Mouse (Mus musculus) ES-Bruce4 (cell line): ENCODE data around the gene Gm42791.

Source experiments
- CTCF ChIP-seq: IDR thresholded peaks from one replicate; pipeline ENCODE4 v1.8.1; 2011; ENCODE audit warnings: low read depth, low read length
- POLR2A ChIP-seq: IDR thresholded peaks from one replicate; pipeline ENCODE4 v1.8.1; 2011; ENCODE audit warnings: low read length; ENCODE audit not compliant: insufficient read depth

DNA sequence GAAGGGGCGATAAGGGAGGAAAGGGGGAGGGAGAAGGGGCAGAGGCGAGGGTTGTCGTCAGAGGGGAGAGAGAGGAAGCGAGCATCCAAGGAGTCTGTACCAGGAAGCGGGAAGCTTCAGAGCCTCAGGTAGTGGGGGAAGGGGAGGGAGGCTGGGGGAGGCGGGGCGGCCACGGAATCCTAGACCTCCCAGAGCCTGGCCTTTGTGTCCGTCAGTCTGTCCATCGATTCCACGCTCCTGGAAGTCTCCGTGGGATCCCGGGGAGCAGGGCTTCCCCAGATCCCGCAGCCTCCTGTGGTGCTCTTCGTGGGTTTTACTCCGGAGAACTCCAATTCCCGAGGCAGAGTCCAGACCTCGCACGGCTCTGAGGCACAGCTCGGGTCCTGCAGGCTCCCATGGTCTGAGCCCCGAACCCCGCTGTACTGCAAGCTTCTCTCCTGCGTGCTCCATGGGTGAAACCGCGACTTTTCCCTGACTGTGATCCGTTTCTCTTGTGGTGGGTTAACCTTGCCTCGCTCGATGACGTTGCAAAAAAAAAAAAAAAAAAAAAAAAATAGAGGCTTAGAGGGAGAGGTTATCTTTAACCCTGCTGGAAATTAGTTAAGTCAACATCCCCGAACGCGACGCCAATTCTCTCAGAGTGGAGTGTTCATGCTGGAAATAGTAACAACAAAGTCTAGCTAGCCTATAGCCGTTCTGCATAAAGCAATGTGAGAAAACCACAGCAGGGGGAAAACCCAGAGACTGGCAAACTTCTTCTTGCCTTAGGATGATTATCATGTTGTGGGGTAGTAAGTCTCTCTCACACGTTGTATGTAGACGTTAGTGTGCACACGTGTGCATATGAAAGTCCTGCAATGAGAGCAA lies 20.6 kb upstream of the Gm42791 start:
- no peak for TF ChIP-seq POLR2A
- no peak for TF ChIP-seq CTCF
